Mouse (Mus musculus) megakaryocyte progenitor cell, adult 5-6 weeks (primary cell): ENCODE results near the gene Mark4. TPM values are rescaled to one million over a fixed set of nuclear protein-coding genes. Genes with fewer than 3 reads are reported as not detected.
A peak's percentile ranks its signal among the peaks of the same experiment; 100 is the strongest.

Experiments used
- ATAC-seq: replicated peaks from 2 replicates; pipeline ENCODE4 v1.8.0; 2016; ENCODE audit warnings: mild to moderate bottlenecking, moderate TSS enrichment, inconsistent platforms; ENCODE audit not compliant: poor library complexity
- total RNA-seq, 2 experiments: library from RNA; stranded (forward) in 1 of 2; stranded (reverse) in 1 of 2; fragments of 157-497, 149-512 nt in 1 of 2; fragments of 200-1000 nt in 1 of 2; gene quantifications; 2 replicates each; pipeline versions ENCODE4 v1.2.3 to v1.2.4; 2015 to 2017

Mark4 gene
- total RNA-seq, 2 experiments from 2014 or later = 6.9 to 11.0 TPM

- peak; percentile 78 for ATAC-seq
Observed at GRCm38 (mm10) chr7:19443344-19443743, 15.3 kb downstream of the Mark4 start.

DNA sequence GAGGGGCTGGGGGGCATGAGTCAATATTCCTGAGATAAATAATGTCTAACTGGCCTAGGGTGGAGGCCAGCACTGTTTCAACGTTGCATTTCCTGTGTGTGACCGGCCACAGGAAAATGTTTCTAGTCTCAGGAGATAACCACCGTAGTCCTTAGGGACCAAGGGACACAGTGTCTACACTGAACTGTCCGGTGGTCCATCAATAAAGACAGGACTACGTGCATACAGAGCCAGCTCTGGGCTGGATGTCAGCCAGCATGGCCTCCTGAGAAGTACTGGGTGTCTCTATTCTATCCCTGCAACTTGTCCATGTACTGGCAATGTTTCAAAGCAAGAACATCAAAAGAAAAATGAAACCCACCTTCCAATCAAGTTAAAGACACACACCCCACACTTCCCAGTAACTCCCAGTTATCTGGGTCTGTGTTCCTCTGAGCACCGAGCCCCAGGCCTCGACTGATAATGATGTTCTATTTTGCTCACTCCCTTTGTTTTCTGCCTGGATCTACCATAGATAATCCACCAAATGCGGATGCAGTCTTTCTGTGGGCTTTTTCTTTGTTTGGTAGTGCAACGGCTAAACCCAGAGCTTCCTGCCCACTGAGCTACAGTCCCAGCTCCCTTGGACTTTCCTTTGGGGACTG, 17.1 kb downstream of the Mark4 start:
- ATAC-seq = no peak

- no peak for ATAC-seq
Observed at GRCm38 (mm10) chr7:19437048-19437447, 21.6 kb downstream of the Mark4 start.

DNA sequence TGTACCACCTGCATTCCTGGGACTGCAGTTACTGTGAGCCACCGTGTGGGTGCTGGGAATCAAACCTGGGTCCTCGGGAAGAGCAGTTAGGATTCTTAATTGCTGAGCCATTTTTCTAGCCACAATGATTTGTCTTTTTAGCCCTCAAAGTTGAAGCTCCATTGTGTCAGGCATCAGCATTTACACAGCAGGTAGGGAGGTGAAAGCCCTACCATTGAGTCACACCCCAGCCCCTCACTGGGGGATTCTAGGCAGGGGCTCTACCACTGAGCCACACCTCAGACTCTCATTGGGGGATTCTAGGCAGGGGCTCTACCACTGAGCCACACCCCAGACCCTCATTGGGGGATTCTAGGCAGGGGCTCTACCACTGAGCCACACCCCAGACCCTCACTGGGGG, 22.3 kb downstream of the Mark4 start:
- ATAC-seq = no peak

DNA sequence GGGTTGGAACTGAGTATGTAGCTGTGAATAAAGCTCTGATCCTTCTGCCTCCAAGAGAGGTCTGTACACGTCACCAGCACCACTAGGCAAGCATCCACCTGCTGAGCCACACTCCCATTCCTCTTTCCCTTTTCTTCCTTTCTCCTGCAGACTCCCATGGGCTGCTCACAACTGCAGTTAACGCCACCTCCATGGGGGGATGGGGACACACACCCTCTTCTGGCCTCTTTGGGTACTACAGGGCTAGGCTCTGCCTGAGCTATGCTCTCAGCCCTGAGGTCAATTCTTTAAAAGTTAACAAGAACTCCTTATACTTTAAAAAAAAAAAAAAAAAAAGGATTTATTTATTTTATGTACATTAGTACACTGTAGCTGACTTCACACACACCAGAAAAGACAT, 26.1 kb downstream of the Mark4 start:
- ATAC-seq = peak; percentile 38; the same call in 1 of the 2 replicates

GRCm38 (mm10) chr7:19430402-19430801, 28.2 kb downstream of the Mark4 start:
- ATAC-seq = no peak

GRCm38 (mm10) chr7:19429726-19430125, 28.9 kb downstream of the Mark4 start:
- ATAC-seq = no peak

DNA sequence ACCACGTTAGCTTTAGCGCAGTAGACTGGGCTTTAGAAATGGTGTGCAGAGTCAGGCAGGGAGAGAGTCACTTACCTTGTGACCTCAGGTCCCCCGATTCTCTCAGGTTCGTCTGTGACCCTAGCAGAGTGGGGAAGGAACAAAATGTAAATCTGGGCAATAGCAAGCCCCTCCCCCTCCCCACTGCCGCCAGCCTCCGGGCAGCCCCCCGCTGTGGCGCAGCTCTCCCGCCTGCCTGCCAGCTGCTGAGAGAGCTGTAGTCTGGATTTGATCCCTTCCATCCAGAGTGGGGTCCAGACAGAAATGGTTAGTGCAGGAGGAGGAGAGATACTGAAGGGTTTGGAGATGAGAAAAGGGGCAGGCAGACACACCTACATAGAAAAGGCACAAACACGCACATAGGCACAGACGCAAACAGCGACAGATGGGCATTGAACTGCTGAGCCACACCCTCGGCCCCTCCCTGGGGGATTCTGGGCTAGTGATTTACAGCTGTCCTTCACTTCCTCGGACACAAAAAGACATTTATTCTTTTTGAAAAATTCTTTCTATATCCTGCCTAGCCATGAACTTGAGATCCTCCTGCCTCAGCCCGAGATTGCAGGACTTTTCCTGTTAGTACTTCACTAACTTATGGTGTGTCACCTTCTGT, 30.5 kb downstream of the Mark4 start:
- ATAC-seq = no peak

DNA sequence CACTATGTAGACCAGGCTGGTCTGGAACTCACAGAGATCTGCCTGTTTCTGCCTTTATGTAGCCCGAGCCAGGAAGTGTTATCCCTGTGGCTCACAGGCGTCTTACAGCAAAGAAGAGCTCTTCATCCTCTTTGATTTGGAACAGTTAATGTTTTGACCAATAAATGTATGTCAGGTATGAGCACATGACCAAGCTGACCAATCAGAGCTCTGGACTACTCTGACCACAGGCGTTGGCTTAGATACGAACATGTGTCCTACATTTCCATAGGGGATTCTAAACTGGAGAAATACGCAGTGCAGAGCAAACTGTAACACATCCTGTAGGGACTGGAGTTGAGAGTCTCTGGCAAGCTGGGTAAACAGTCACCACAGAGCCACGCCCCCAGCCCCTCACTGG, 31.7 kb downstream of the Mark4 start:
- ATAC-seq = no peak

GRCm38 (mm10) chr7:19426349-19426748, 32.3 kb downstream of the Mark4 start:
- 0 out of 2 replicates have a peak, but pooled peaks have one; percentile 15 for ATAC-seq

- no peak for ATAC-seq
Observed at GRCm38 (mm10) chr7:19424051-19424450, 34.6 kb downstream of the Mark4 start.

DNA sequence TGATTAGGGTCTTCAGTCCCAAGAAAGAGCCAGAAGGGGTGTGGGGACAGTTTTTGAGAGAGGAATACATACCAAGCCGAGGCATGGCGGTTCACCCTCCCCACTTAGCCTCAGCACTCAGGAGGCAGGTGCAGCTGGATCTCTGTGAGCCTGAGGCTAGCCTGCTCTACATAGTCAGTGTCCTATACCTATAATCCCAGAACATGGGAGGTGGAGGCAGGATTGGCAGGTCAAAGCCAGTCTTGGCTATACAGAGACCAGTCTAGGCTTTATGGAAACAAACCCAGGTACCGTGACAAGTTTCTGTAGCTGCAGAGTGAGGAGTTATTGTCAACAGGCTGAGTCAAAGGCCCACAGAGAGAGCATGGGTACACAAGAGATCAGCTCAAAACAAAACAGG, 35.5 kb downstream of the Mark4 start:
- ATAC-seq = no peak

- peak; percentile 96 for ATAC-seq
Observed at GRCm38 (mm10) chr7:19420821-19421636, 37.6 kb downstream of the Mark4 start.

DNA sequence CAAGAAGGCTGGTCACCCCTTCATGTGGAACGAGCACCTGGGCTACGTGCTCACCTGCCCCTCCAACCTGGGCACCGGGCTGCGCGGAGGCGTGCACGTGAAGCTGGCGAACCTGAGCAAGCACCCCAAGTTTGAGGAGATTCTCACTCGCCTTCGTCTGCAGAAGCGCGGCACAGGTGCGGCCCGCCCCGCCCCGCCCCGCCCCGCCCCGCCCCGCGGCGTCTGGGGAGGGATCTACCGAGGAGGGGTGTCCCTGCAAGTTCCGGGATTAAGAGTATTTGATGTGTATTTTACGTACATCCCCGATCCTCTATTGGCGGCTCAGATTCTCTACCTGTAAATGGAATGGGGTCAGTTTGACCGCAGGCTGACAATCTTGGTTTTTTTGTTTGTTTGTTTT, 38.5 kb downstream of the Mark4 start:
- ATAC-seq = no peak

- ATAC-seq = peak; percentile 21
Observed at GRCm38 (mm10) chr7:19416590-19416989, 42.0 kb downstream of the Mark4 start.

DNA sequence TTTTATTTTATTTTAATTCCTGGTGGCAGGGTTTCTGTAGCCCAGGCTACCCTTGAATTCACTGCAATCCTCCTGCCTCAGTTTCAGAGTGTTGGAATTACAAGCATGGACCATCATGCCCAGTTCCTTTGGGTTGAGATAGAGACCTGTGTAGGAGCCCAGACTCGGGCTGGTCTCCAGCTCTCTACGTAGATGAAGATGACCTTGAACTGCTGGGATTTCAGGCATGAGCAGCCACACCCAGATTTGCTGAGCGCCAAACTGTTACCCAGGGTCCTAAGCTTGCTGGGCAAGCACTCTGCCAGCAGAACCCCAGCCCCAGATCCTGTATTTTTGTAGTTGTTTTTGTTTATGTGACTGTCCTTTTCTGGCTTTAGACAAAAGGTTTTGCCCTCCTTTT, 45.1 kb downstream of the Mark4 start:
- ATAC-seq = no peak

DNA sequence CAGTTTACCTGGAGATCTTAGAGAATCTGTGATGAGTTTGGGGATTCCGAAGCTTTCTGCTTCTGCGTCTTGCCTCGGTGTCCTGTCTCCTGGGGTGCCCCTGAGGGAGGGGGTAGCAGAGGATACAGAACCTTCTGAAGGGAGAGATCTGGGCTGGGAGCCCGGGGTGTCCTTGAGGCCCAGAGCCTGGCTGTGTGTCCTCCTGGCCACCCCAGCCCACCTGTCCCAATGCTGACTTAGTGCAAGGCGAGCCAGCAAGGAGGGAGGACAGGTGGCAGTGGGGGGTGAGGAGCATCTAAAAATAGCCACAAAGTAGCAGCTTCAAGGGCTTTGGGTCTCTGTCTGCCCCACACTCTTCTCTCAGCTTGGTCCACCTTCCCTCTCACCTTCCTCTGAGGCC, 46.8 kb downstream of the Mark4 start:
- no peak for ATAC-seq

DNA sequence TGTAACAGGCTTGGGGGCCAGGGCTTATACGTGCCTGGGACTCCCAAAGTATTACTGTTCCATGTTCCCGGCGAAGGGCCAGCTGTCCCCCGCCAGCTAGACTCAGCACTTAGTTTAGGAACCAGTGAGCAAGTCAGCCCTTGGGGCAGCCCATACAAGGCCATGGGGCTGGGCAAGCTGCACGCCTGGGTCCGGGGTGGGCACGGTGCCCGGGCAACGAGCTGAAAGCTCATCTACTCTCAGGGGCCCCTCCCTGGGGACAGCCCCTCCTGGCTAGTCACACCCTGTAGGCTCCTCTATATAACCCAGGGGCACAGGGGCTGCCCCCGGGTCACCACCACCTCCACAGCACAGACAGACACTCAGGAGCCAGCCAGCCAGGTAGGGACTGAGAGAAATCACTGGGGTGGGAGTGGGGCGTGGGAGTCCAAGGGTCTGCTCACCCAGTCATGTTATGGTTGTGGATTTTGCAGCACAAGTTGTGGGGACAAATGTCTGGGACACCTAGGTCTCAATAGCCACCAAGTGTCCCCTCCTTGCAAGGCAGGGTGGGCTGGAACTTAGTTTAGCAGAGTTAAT, 47.8 kb downstream of the Mark4 start:
- no peak for ATAC-seq

GRCm38 (mm10) chr7:19409753-19410152, 48.9 kb downstream of the Mark4 start:
- ATAC-seq = no peak

GRCm38 (mm10) chr7:19405417-19405816, 53.2 kb downstream of the Mark4 start:
- ATAC-seq = peak; percentile 93

DNA sequence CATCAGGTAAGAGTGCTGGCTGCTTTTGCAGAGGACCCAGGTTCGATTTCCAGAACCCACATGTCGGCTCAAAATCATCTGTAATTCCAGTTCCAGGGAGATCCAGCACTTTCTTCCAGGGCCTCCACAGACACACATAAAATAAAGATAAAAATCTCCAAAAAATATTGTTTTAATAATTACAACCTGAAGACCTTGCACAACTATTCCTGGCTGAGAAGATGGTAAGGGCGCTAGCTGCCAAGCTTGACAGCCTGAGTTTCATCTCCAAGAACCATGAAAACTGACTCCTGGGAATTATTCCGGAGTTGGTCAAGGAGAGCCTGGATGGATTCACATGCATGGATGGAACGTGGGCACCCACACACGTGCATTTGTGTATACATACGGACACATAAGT, 54.1 kb downstream of the Mark4 start, which contains the start of gene Ckm:
Gene Ckm (plus strand): TSS at position 301 of the 400 bp plus-strand sequence.
- no peak for ATAC-seq
